Mouse (Mus musculus): ENCODE results near the gene Glipr1. TPM values are rescaled to one million over a fixed set of nuclear protein-coding genes. Genes with fewer than 3 reads are reported as not detected.

Gene Glipr1
- polyA plus RNA-seq, 3 experiments from 2014 or later, result 91.2 to 252 (median 106) TPM

DNA sequence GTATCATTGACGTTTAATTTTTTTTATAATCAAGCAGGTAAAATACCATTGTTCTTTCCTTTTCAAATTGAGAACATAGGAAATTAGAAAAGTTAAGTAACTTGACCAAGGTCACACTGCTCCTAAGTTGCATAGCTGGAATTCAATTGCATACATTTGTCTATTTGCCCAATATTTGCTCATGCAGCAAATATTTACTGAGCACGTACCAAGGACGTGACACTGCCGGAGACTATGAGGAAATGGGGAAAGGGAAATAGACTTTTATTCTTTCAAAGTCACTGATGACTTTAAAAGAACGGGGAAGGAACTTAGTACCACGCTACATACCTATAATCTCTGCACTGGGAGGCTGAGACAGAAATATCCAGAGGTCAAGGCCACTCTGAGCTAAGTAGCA is 42.0 kb downstream of the Glipr1 start:
- no peak for ATAC-seq

DNA sequence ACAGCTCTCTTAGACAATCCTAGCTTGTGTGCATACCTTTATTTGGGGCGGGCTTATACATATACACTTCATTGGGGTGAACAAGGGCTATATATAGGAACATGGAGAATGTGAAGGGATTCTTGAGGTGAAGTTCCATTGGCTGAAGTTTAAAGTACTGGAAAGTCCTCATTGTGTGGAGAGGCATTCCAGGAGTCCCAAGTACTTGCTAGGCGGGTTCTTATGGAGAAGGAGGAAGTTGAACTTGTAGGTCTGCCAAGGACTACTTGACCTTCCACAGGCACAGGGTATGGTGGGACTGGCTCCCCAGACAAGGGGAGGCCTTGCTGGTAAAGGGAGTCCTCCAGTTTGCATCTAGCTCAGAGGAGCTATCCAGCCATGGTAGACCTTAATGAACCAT is 43.1 kb downstream of the Glipr1 start:
- no peak for ATAC-seq

DNA sequence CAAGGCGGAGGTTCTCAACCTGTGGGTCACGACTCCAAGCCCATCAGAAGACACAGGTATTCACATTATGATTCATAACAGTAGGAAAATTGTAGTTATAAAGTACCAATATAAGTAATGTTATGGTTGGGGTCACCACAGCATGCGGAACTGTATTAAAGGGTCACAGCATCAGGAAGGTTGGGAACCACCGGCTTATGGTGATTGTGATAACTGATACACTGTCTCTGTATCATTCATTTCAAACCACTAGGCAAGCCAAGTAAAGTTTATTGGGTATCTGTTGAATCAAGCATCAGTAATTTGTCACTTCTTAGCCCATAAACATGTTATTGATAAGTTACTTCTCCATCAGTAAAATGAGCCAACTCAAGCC is 44.4 kb downstream of the Glipr1 start:
- ATAC-seq, result peak; percentile 15

DNA sequence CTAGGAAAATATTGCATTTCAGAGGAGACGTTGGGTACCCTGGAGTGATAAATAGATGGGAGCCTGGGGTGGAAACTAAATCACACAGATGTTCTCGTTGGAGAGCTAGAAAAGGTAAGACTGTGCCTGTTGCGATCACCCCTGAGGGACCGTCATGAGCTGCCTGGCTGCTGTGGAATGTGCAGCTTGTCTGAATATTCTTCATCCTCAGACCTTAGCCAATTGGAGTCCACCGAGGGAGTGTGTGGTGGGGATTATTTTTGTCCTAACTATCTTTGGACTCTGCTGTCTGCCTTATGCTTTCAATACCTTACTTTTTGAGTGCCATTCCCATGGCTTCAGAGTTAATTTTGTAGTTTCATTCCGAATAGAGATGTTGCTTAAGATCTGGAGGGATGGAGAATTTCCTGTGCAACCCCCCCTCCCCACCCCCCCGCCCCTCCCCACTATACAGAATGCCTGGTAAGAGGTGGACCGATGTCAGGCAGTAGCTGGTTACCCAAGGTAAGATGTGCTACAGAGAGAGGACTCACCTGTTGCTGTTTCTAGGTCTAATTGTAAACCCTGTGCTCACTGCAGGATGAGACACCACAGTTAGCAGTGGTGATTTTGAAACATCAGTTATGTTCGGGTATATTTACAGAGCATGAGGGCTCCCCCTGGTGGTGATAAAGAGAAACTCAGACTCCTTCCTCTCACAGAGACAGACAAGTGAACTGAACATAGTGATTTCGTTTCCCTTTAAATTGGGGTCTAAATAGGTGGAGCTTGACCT is 45.0 kb downstream of the Glipr1 start:
- peak; percentile 93 for ATAC-seq

DNA sequence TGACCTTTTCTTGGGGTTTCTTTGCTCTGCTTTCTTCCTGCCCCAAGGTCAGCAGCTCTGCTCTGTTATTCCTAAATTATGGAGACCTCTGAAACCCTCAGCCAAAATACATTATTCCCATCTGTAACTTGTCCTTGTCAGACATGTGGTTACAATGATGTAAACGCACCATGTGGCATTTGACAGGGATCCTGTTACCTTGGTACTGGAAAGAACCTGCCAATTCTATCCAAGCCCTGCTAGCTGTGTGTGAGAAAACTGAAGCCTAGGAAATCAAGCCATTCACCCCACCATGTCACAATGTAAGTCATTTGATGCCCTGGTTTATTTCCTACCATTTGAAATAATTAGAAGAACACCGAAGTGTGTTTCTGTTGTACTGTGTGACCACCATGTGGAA is 46.6 kb downstream of the Glipr1 start:
- ATAC-seq, result no peak

DNA sequence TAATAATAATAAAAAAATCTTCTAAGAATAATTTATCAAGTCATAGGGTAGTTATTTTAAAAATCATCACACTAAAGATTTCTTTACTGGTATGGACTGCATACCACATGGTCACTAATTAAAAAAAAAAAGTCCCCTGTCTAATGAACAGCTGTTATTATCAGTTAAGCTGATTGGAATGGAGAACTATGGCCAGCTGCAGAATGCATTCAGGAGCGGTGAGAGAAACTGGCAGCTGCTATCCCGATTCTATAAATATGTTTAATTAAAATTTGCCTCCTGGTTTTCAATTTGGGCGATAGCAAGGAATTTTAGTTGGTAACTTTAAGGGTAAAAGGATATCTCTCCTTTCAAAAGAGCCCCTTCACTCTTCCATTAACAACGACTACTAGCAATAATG is 53.4 kb downstream of the Glipr1 start:
- no peak for ATAC-seq

DNA sequence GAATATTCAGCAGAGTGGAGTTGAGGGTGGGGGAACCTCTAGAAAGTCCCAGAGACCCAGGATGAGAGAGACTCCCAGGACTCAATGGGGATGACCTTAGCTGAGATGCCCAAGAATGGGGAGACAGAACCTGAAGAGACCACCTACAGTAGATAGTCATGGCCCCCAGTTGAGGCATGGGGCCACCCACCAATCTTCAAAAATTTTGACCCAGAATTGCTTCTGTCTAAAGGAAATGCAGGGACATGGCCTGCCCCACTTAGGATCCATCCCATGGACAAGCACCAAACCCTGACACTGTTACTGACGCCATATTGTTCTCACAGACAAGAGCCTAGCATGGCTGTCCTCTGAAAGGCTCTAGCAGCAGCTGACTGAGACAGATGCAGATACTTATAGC is 54.4 kb downstream of the Glipr1 start:
- ATAC-seq, result no peak

DNA sequence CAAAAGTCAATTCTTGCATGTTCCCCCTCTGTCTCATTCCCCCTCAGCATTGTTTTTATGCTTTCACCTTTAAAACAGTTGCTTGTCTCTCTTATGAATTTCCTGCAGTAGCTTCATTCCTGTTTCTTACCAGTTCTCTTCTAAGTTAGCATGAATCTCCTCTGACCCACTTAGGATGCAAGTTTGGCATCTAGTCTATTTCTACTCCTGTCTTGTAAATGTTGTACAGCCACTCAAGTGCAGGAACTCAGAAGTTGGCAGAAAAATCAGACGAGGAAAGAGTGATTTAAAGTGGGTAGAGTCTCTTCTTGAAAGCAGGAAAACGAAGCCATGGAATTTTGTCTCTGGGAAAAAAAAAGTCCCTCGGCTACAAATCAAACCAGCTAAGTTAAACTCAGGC is 56.9 kb downstream of the Glipr1 start:
- no peak for ATAC-seq

DNA sequence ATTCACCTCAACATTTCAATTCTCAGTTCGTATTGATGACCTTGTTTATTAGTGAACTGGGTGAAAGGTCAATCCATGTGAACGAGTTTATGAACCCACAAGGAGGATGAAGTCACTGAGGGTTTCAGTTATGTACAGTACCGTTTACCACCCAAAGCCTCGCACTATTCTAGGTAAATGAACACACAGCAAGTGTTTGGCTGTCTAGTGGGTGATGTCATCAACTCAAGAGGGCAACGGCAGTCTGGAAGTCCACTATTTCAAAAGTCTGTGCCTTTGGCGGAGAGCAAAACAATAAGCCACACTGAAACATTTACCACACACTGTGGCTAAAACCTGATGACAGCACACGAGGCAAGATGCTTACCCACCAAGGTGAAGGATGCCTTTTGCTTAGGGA is 59.4 kb downstream of the Glipr1 start:
- no peak for ATAC-seq

DNA sequence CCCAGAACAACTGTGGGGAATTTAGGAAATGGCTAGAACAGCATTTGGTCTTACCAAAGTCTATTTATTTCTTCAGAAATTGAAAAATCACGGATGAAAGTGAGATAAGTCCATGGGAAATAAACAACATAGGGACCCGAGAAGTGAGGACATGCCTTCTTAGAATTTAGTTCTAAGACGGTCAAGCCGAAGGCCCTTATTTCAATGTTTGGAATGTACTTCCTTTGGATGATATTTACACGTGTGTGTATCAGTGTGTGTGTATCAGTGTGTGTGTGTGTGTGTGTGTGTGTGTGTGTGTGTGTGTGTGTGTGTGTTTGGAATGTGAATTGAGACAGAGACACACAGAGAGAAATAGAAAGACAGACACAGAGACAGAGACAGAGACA is 65.3 kb downstream of the Glipr1 start:
- ATAC-seq, result no peak

DNA sequence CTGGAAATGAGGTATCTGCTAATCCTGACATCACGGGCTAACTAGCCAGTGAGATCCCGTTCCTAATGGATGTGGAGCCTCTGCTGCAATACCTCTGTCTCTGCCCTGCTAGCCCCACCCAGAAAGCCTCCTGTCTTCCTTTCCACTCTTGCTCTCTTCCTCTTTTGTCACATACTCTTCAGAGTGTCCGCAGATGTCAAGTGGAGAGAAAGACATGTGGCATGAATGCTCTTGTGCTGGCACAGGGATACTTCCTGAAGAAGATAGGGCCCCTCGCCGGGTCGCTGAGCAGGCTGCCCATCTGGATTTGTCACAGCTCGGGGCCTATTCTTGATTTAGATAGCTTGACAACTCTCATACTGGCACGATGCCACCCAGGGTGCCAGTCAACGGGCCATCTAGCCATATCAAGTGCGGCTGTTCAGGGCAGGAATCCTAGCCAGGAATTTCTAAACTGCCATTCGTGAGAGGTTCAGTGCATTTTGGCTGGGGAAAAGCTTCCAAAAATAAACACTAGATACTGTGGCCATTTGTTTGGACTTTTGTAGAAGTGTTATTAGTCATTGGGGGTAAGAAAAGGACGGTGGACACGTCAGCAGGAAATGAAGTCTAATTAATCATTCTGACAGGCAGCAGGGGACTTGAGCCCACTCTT is 65.8 kb downstream of the Glipr1 start:
- no peak for ATAC-seq

DNA sequence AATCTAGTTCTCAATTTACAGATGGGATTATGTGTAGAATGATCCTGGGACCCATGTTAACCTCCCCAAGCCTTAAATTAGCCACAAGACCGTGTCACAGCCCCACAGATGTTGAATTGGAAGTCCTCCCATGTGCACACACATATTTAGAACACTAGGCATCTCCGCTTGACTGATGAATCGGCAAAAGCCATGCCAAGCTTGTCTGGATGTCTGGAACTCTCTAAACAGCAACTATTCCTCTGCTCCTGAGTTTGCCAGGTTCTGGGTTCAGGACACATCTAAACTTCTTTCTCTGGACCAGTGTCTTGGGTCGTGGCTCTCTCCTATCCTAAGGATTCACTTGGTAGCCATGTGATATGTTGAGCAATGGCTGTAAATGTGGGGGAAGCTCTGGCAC is 66.4 kb downstream of the Glipr1 start:
- no peak for ATAC-seq

Other genes starting within 250 kb of the Glipr1 start
- gene Krr1, start 30.0 kb downstream of the Glipr1 start, polyA plus RNA-seq (2017; shearing (Covaris generic)), result 10 to 100 TPM; 39.1 to 46.2 (median 42.1) TPM
- not detected for gene Glipr1l1, start 57.6 kb upstream of the Glipr1 start, polyA plus RNA-seq (2017; shearing (Covaris generic))
- not detected for gene Glipr1l2, start 80.7 kb upstream of the Glipr1 start, polyA plus RNA-seq (2017; shearing (Covaris generic))
- gene Glipr1l3, start 157.7 kb upstream of the Glipr1 start, polyA plus RNA-seq (2017; shearing (Covaris generic)), result not detected
- gene Caps2, start 161.0 kb upstream of the Glipr1 start, polyA plus RNA-seq (2017; shearing (Covaris generic)), result not detected

Measured in inflammation-experienced regulatory T-cells, adult 6 months (primary cell).